Comparison of ENCODE assay signal across 8 mouse cellular contexts in the genomic region with DNA sequence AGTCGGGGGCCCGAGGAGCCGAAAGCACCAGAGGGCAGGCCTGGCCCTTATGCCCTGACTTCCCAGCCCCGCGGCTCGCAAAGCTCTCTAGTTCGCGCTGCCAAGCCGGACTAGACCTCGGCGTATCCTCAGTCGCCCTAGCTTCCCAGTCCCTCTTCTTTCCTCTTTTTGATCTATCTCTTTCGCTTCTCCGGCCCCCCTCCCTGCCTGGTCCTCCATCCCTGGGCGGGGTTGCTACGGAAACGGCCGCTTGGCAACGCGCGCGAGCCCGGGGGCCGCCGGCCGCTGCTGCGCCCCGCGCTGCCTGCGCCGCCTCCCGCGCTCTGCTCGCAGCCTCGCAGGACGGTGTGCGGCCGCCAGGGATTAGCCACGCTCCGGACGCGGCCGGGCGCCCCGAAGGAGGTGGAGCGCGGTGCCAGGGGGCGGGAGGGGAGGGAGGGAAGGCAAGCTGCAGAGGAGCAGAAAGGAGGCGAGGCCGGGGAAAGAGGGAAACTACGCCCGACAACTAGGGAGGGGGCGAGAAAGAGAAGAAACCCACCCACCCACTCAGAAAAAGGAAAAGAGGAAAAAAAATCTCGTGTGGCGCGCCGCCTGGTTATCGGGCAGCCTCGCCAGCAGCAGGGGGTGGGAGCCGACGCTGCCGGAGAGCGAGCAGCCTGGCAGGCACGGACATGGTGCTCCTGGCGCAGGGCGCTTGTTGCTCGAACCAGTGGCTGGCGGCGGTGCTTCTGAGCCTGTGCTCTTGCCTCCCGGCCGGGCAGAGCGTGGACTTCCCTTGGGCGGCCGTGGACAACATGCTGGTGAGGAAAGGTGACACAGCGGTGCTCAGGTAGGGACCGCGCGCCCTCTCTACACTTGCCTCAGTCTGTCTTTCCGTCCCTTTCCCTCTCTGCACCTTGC. TPM values are rescaled to one million over a fixed set of nuclear protein-coding genes. Genes with fewer than 3 reads are reported as not detected.
DNase-seq lines count a peak whose midpoint lies in the region; ATAC-seq and TF ChIP-seq lines count a peak whose summit lies in the region.

TSS of gene Negr1 (plus strand) at position 271 of the 900 bp plus-strand sequence.

- no peaks in the 10 kb centered on the region for H3K36me3 ChIP-seq in embryonic facial prominence, embryonic 13.5 days
- no peaks in the 10 kb centered on the region for H3K36me3 ChIP-seq in heart, adult 2 months (ENCODE audit: control insufficient read depth, insufficient read depth, low read length)
- H3K36me3 ChIP-seq in kidney, embryonic 14.5 days (ENCODE audit: control insufficient read depth, insufficient read depth, low read length): no peaks in the 10 kb centered on the region
- H3K36me3 ChIP-seq in limb, embryonic 12.5 days: no peaks in the 10 kb centered on the region
- no peaks in the 10 kb centered on the region for H3K36me3 ChIP-seq in midbrain, embryonic 14.5 days (ENCODE audit: control insufficient read depth, insufficient read depth, low read length)
- no peaks in the 10 kb centered on the region for H3K36me3 ChIP-seq in stomach, embryonic 16.5 days (ENCODE audit: control insufficient read depth, insufficient read depth, low read length)

- peak; percentile 94 for DNase-seq in brain, adult 2 months (ENCODE audit: low read depth, low spot score)
- peak; percentile 63 to 71 for DNase-seq in heart, adult 2 months
- DNase-seq in midbrain, embryonic 14.5 days: peak; percentile 91
- DNase-seq in natural killer cell, adult 2 months (ENCODE audit: low spot score in 2 of 2): no peak

- H3K27ac ChIP-seq in embryonic facial prominence, embryonic 13.5 days: peak within 1 kb of the TSS; percentile 89
- peak within 1 kb of the TSS; percentile 26 for H3K27ac ChIP-seq in heart, adult 2 months
- H3K27ac ChIP-seq in kidney, embryonic 14.5 days (ENCODE audit: low read depth, low read length): peak within 1 kb of the TSS; percentile 73
- peak within 1 kb of the TSS; percentile 79 for H3K27ac ChIP-seq in limb, embryonic 12.5 days
- H3K27ac ChIP-seq in midbrain, embryonic 14.5 days (replicated peaks; ENCODE audit: low read depth, low read length): peak within 1 kb of the TSS; percentile 96
- peak within 1 kb of the TSS; percentile 82 for H3K27ac ChIP-seq in stomach, embryonic 16.5 days (ENCODE audit: low read length)

- peak within 1 kb of the TSS; percentile 69 for H3K4me3 ChIP-seq in embryonic facial prominence, embryonic 13.5 days
- H3K4me3 ChIP-seq in heart, adult 2 months: peak within 1 kb of the TSS; percentile 45
- peak within 1 kb of the TSS; percentile 64 for H3K4me3 ChIP-seq in kidney, embryonic 14.5 days (ENCODE audit: low read length)
- H3K4me3 ChIP-seq in limb, embryonic 12.5 days (replicated peaks): peak within 1 kb of the TSS; percentile 69
- peak within 1 kb of the TSS; percentile 69 for H3K4me3 ChIP-seq in midbrain, embryonic 14.5 days (replicated peaks; ENCODE audit: low read depth, low read length)
- H3K4me3 ChIP-seq in stomach, embryonic 16.5 days (replicated peaks; ENCODE audit: low read length): peak within 1 kb of the TSS; percentile 63

- H3K27me3 ChIP-seq in embryonic facial prominence, embryonic 13.5 days: peaks cover 49% of the 10 kb centered on the region
- H3K27me3 ChIP-seq in heart, adult 2 months (ENCODE audit: control insufficient read depth, insufficient read depth, low read length): no peaks in the 10 kb centered on the region; the same call in 1 of the 2 replicates
- H3K27me3 ChIP-seq in kidney, embryonic 14.5 days (ENCODE audit: control insufficient read depth, insufficient read depth, low read length): peaks cover 20% of the 10 kb centered on the region
- H3K27me3 ChIP-seq in limb, embryonic 12.5 days: peaks cover 53% of the 10 kb centered on the region
- no peaks in the 10 kb centered on the region for H3K27me3 ChIP-seq in midbrain, embryonic 14.5 days (ENCODE audit: control insufficient read depth, insufficient read depth, low read length)
- H3K27me3 ChIP-seq in stomach, embryonic 16.5 days (ENCODE audit: control insufficient read depth, insufficient read depth, low read length): peaks cover 11% of the 10 kb centered on the region

- TF ChIP-seq EP300 in heart, adult 2 months (IDR thresholded peaks at IDR 0.05; ENCODE audit: insufficient read depth, low read depth, low read length): no peak

- WGBS in embryonic facial prominence, embryonic 13.5 days: under 1% methylated on average over 78 of the region's 79 CpGs
- under 1% methylated on average over 77 of the region's 79 CpGs for WGBS in heart, adult 2 months
- WGBS in kidney, embryonic 14.5 days: under 1% methylated on average over 76 of the region's 79 CpGs
- under 1% methylated on average over 78 of the region's 79 CpGs for WGBS in limb, embryonic 12.5 days
- WGBS in midbrain, embryonic 14.5 days: under 1% methylated on average over 76 of the region's 79 CpGs
- under 1% methylated on average over 79 of the region's 79 CpGs for WGBS in stomach, embryonic 16.5 days

- ATAC-seq in embryonic facial prominence, embryonic 13.5 days (ENCODE audit: insufficient number of reproducible peaks, insufficient read depth, low FRiP score, low TSS enrichment, low read depth): peak; percentile 73
- ATAC-seq in kidney, embryonic 14.5 days (ENCODE audit: low FRiP score, low TSS enrichment): peak; percentile 86
- ATAC-seq in limb, embryonic 12.5 days (ENCODE audit: insufficient number of reproducible peaks, insufficient read depth, low FRiP score, low TSS enrichment, low read depth): peak; percentile 80
- ATAC-seq in midbrain, embryonic 14.5 days (ENCODE audit: low FRiP score, low TSS enrichment): peak; percentile 87
- ATAC-seq in stomach, embryonic 16.5 days (ENCODE audit: insufficient read depth, low FRiP score): peak; percentile 84

- TF ChIP-seq CTCF in heart, adult 2 months (IDR thresholded peaks at IDR 0.05): no peak

- no peak for TF ChIP-seq POLR2A in heart, adult 2 months (IDR thresholded peaks at IDR 0.05; ENCODE audit: insufficient read depth, low read depth, low read length)

- intact Hi-C loops in heart, adult 2 months (cut with DNase I): no loop called here

- peak within 1 kb of the TSS; percentile 75 for H3K9ac ChIP-seq in embryonic facial prominence, embryonic 13.5 days
- H3K9ac ChIP-seq in heart, adult 2 months (ENCODE audit: low read depth, low read length): peak within 1 kb of the TSS; percentile 69
- H3K9ac ChIP-seq in kidney, embryonic 14.5 days (ENCODE audit: low read depth, low read length): peak within 1 kb of the TSS; percentile 60
- H3K9ac ChIP-seq in limb, embryonic 12.5 days (replicated peaks): peak within 1 kb of the TSS; percentile 77
- peak within 1 kb of the TSS; percentile 88 for H3K9ac ChIP-seq in midbrain, embryonic 14.5 days (replicated peaks; ENCODE audit: low read length)
- H3K9ac ChIP-seq in stomach, embryonic 16.5 days (ENCODE audit: low read length): peak within 1 kb of the TSS; percentile 67

- no peaks in the 10 kb centered on the region for H3K9me3 ChIP-seq in embryonic facial prominence, embryonic 13.5 days
- H3K9me3 ChIP-seq in kidney, embryonic 14.5 days (ENCODE audit: control insufficient read depth, low read length): no peaks in the 10 kb centered on the region
- H3K9me3 ChIP-seq in limb, embryonic 12.5 days: no peaks in the 10 kb centered on the region
- H3K9me3 ChIP-seq in midbrain, embryonic 14.5 days (ENCODE audit: control insufficient read depth, low read length): no peaks in the 10 kb centered on the region
- H3K9me3 ChIP-seq in stomach, embryonic 16.5 days (replicated peaks; ENCODE audit: control insufficient read depth, low read length): no peaks in the 10 kb centered on the region

- H3K4me1 ChIP-seq in embryonic facial prominence, embryonic 13.5 days: peaks cover 17% of the 10 kb centered on the region
- no peaks in the 10 kb centered on the region for H3K4me1 ChIP-seq in heart, adult 2 months (ENCODE audit: control insufficient read depth, insufficient read depth, low read length)
- peaks cover 9% of the 10 kb centered on the region; the same call in 1 of the 2 replicates for H3K4me1 ChIP-seq in kidney, embryonic 14.5 days (ENCODE audit: control insufficient read depth, insufficient read depth, low read length)
- H3K4me1 ChIP-seq in limb, embryonic 12.5 days (replicated peaks): peaks cover 17% of the 10 kb centered on the region
- peaks cover 20% of the 10 kb centered on the region; the same call in 1 of the 2 replicates for H3K4me1 ChIP-seq in midbrain, embryonic 14.5 days (ENCODE audit: control insufficient read depth, insufficient read depth, low read length)
- peaks cover 5% of the 10 kb centered on the region; the same call in 1 of the 2 replicates for H3K4me1 ChIP-seq in stomach, embryonic 16.5 days (ENCODE audit: control insufficient read depth, insufficient read depth, low read length)

- peak within 1 kb of the TSS; percentile 89 for H3K4me2 ChIP-seq in embryonic facial prominence, embryonic 13.5 days
- peak within 1 kb of the TSS; percentile 91 for H3K4me2 ChIP-seq in kidney, embryonic 14.5 days (replicated peaks; ENCODE audit: low read depth, low read length)
- peak within 1 kb of the TSS; percentile 90 for H3K4me2 ChIP-seq in limb, embryonic 12.5 days
- peak within 1 kb of the TSS; percentile 86 for H3K4me2 ChIP-seq in midbrain, embryonic 14.5 days (ENCODE audit: low read length)
- peak within 1 kb of the TSS; percentile 82 for H3K4me2 ChIP-seq in stomach, embryonic 16.5 days (ENCODE audit: low read depth, low read length)

- H3K79me2 ChIP-seq in heart, adult 2 months (replicated peaks; ENCODE audit: control insufficient read depth, insufficient read depth, low read length): no peaks in the 10 kb centered on the region

RNA-seq across cellular contexts. Expression of gene Negr1, which starts in this region (rescaled TPM):
- polyA plus RNA-seq in embryonic facial prominence, embryonic 13.5 days (2015; fragmentation: Nextera tagmentation; extraction: Ambion mirVana): 5.1 and 6.8 TPM in 2 replicates
- total RNA-seq in heart, adult 2 months (2021): 1 to 10 TPM in 1 of 2 experiments, under 1 TPM in 1; 0.65 to 1.1 TPM
- polyA plus RNA-seq in heart, adult 2 months (2012; rRNA removed): 1.1 and 1.3 TPM in 2 replicates
- 12.2 and 12.4 TPM in 2 replicates for polyA plus RNA-seq in kidney, embryonic 14.5 days (2014; fragmentation: Nextera tagmentation; extraction: Ambion mirVana)
- 2.7 and 2.9 TPM in 2 replicates for polyA plus RNA-seq in limb, embryonic 12.5 days (2016; fragmentation: Nextera tagmentation; extraction: Ambion mirVana)
- polyA plus RNA-seq in midbrain, embryonic 14.5 days (2014; fragmentation: Nextera tagmentation; extraction: Ambion mirVana): 61.9 and 65.1 TPM in 2 replicates
- 4.7 and 5.3 TPM in 2 replicates for polyA plus RNA-seq in stomach, embryonic 16.5 days (2015; fragmentation: Nextera tagmentation; extraction: Ambion mirVana)

Comparison
In these comparisons a context has a peak if more than half of its experiments do, and no peak if none do; other contexts are left out.
1. DNase-seq: peak in brain, adult 2 months (single experiment), heart, adult 2 months (2 of 2) and midbrain, embryonic 14.5 days (single experiment); none in natural killer cell, adult 2 months (0 of 2).
2. H3K27ac ChIP-seq: peak in every context shown above with its lines; median percentile 96 in midbrain, embryonic 14.5 days; 89 in embryonic facial prominence, embryonic 13.5 days; 82 in stomach, embryonic 16.5 days; 79 in limb, embryonic 12.5 days; 73 in kidney, embryonic 14.5 days; 26 in heart, adult 2 months.
3. Peak in every context shown above with its lines, with median percentiles within 50 percentile points of each other: ATAC-seq, H3K4me2 ChIP-seq, H3K4me3 ChIP-seq and H3K9ac ChIP-seq.